Mouse (Mus musculus): ENCODE measurements at regions not wholly inside any gene's neighbourhood (a gene's known extent, or its start where the extent isn't known, plus 50 kb on each side); places are given as distances from the start of the nearest gene placed in this dataset.

DNA sequence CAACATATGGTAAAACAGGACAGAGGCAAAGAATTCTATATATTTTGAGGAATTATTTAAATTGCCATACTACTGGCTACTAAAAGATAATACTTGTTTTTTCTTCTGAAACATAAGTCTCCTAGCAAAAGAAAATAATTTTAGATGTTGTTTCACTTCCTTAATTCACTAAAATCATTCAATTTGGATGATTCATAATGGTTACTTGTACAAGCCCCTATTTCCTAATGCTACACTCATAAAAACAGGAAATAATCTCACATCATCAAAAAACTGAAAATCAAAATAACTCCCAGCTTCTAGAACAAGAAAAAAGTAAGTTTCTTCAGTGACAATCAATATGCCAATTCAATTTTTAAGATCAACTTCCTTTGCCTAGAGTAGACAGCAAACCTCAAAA lies 951.6 kb upstream of the B3galt2 start:
- TF ChIP-seq USF1 (IDR thresholded peaks at IDR 0.05; ENCODE audit: low read depth, low read length) (no peak), ZNF384 (IDR thresholded peaks at IDR 0.05; ENCODE audit: low read depth, low read length) (no peak), MYC (IDR thresholded peaks at IDR 0.05; ENCODE audit: low read depth, low read length) (no peak)
